Mouse (Mus musculus) cerebellum, adult 18-20 months (tissue): ENCODE results near the gene Scgb1b7.
"Not testable (repeated sequence)": the region's sequence is repeated elsewhere in the genome, so short reads cannot be mapped to it uniquely, and the experiment has no call there.

Source experiments
- DNase-seq, 2 experiments: peaks; one replicate each; pipeline ENCODE4 v3.0.0; 2021

Scgb1b7 gene

GRCm38 (mm10) chr7:31712365-31712764, at the start of gene Scgb1b7:
TSS of gene Scgb1b7 (plus strand) at chr7:31712665.
- not testable (repeated sequence) for DNase-seq

GRCm38 (mm10) chr7:31705657-31706056, 6.8 kb upstream of the Scgb1b7 start, which contains the start of gene Scgb2b7:
TSS of gene Scgb2b7 (minus strand) at chr7:31705757.
- DNase-seq = not testable (repeated sequence)
